Mouse (Mus musculus) C2C12 (cell line): ENCODE data around the gene Ndufaf2. TPM values are rescaled to one million over a fixed set of nuclear protein-coding genes. Genes with fewer than 3 reads are reported as not detected.

Experiments
- H3K27me3 ChIP-seq: one replicate; pipeline ENCODE4 v1.6.1; 2011; ENCODE audit not compliant: control insufficient read depth, insufficient read depth, insufficient read length
- H3K36me3 ChIP-seq: one replicate; pipeline ENCODE4 v1.6.1; 2011; ENCODE audit not compliant: control insufficient read depth, insufficient read depth
- H3K4me3 ChIP-seq: one replicate; pipeline ENCODE4 v1.5.1; 2011; ENCODE audit warnings: mild to moderate bottlenecking, control low read depth; ENCODE audit not compliant: poor library complexity, insufficient read depth, severe bottlenecking
- H3K79me2 ChIP-seq: one replicate; pipeline ENCODE4 v1.6.1; 2011; ENCODE audit not compliant: control insufficient read depth, insufficient read depth
- H3K79me3 ChIP-seq: one replicate; pipeline ENCODE4 v1.6.1; 2011; ENCODE audit warnings: low read depth, control low read depth
- H3ac ChIP-seq: one replicate; pipeline ENCODE3; 2011; ENCODE audit warnings: low read depth; ENCODE audit not compliant: control insufficient read depth, insufficient read length
- CEBPB ChIP-seq: IDR thresholded peaks from one replicate; pipeline ENCODE4 v1.6.1; 2011; ENCODE audit warnings: low read depth, mild to moderate bottlenecking, control low read depth, moderate library complexity
- CTCF ChIP-seq: IDR thresholded peaks from one replicate; pipeline ENCODE4 v1.5.1; 2011; ENCODE audit not compliant: control insufficient read depth, insufficient read depth, insufficient read length
- FOSL1 ChIP-seq: IDR thresholded peaks from one replicate; pipeline ENCODE4 v1.8.0; 2011; ENCODE audit warnings: mild to moderate bottlenecking, low read length; ENCODE audit not compliant: poor library complexity, insufficient read depth, severe bottlenecking
- MAX ChIP-seq: IDR thresholded peaks from one replicate; pipeline ENCODE4 v1.6.1; 2011; ENCODE audit warnings: mild to moderate bottlenecking, control low read depth
- MYOD1 ChIP-seq: IDR thresholded peaks from one replicate; pipeline ENCODE4 v1.6.1; 2011; ENCODE audit warnings: low read depth; ENCODE audit not compliant: control insufficient read depth, insufficient read length
- MYOG ChIP-seq: IDR thresholded peaks from one replicate; pipeline ENCODE4 v1.6.1; 2011; ENCODE audit not compliant: control insufficient read depth, insufficient read length; ENCODE audit errors: extremely low read depth
- USF1 ChIP-seq: IDR thresholded peaks from one replicate; pipeline ENCODE4 v1.6.1; 2011; ENCODE audit warnings: low read depth, mild to moderate bottlenecking, control low read depth, moderate library complexity
- polyA plus RNA-seq: library from polyadenylated mRNA; unstranded; fragments of >200 nt; fragmentation: generic; extraction: Trizol; gene quantifications from one replicate; pipeline ENCODE4 v1.2.1, GENCODE M21; 2012; ENCODE audit warnings: missing spikeins

The Ndufaf2 gene
- polyA plus RNA-seq, 1 experiment = 40.2 TPM

GRCm38 (mm10) chr13:108187994-108188393 is 29.6 kb upstream of the Ndufaf2 start:
- peak; percentile 33 for TF ChIP-seq MYOD1
- TF ChIP-seq USF1 = no peak
- no peak overlapping the region for H3ac ChIP-seq
- H3K27me3 ChIP-seq = no peaks in the 10 kb centered on the region

GRCm38 (mm10) chr13:108185530-108185929 is 27.1 kb upstream of the Ndufaf2 start:
- H3K36me3 ChIP-seq = peaks cover 56% of the 10 kb centered on the region
- H3ac ChIP-seq = no peak overlapping the region
- H3K79me3 ChIP-seq = peaks cover 2% of the 10 kb centered on the region
- H3K4me3 ChIP-seq = no peak overlapping the region
- no peaks in the 10 kb centered on the region for H3K79me2 ChIP-seq
- no peaks in the 10 kb centered on the region for H3K27me3 ChIP-seq
- TF ChIP-seq MYOD1 = no peak
- TF ChIP-seq CEBPB = no peak
- TF ChIP-seq FOSL1 = no peak
- TF ChIP-seq USF1 = no peak
- TF ChIP-seq MAX = no peak
- TF ChIP-seq MYOG = no peak
- TF ChIP-seq CTCF = no peak

More at GRCm38 (mm10) chr13:108187994-108188393, 29.6 kb upstream of the Ndufaf2 start:
- Histone ChIP-seq H3K79me2 (no peaks in the 10 kb centered on the region), H3K36me3 (peaks cover 33% of the 10 kb centered on the region), H3K79me3 (peaks cover 2% of the 10 kb centered on the region), H3K4me3 (no peak overlapping the region)

- H3K36me3 ChIP-seq = peaks cover 61% of the 10 kb centered on the region
- TF ChIP-seq CEBPB (no peak), FOSL1 (no peak), MAX (no peak)
- H3ac ChIP-seq = no peak overlapping the region
- no peaks in the 10 kb centered on the region for H3K27me3 ChIP-seq
- H3K4me3 ChIP-seq = no peak overlapping the region
- peaks cover 2% of the 10 kb centered on the region for H3K79me3 ChIP-seq
- no peaks in the 10 kb centered on the region for H3K79me2 ChIP-seq
Observed at GRCm38 (mm10) chr13:108184743-108185255, 26.4 kb upstream of the Ndufaf2 start.

GRCm38 (mm10) chr13:108180821-108181220 is 22.4 kb upstream of the Ndufaf2 start:
- Histone ChIP-seq H3K79me2 (no peaks in the 10 kb centered on the region), H3ac (no peak overlapping the region), H3K4me3 (no peak overlapping the region), H3K27me3 (no peaks in the 10 kb centered on the region), H3K79me3 (no peaks in the 10 kb centered on the region), H3K36me3 (peaks cover 77% of the 10 kb centered on the region)
- TF ChIP-seq CTCF (no peak), CEBPB (no peak), MAX (no peak), MYOG (no peak), FOSL1 (no peak)

- no peak overlapping the region for H3K4me3 ChIP-seq
- H3K79me2 ChIP-seq = no peaks in the 10 kb centered on the region
- TF ChIP-seq MYOG (no peak), MYOD1 (no peak), CTCF (no peak), FOSL1 (no peak), USF1 (no peak), MAX (no peak), CEBPB (no peak)
- H3K27me3 ChIP-seq = no peaks in the 10 kb centered on the region
- peaks cover 74% of the 10 kb centered on the region for H3K36me3 ChIP-seq
- H3ac ChIP-seq = no peak overlapping the region
- H3K79me3 ChIP-seq = no peaks in the 10 kb centered on the region
Observed at GRCm38 (mm10) chr13:108179618-108180017, 21.2 kb upstream of the Ndufaf2 start.

- H3K79me3 ChIP-seq = peaks cover 3% of the 10 kb centered on the region
- H3ac ChIP-seq = no peak overlapping the region
- H3K27me3 ChIP-seq = no peaks in the 10 kb centered on the region
- no peaks in the 10 kb centered on the region for H3K79me2 ChIP-seq
- peaks cover 35% of the 10 kb centered on the region for H3K36me3 ChIP-seq
- TF ChIP-seq CEBPB = no peak
- no peak for TF ChIP-seq MYOG
- TF ChIP-seq MYOD1 = no peak
- TF ChIP-seq MAX = no peak
- no peak for TF ChIP-seq USF1
- TF ChIP-seq CTCF = no peak
- no peak for TF ChIP-seq FOSL1
- no peak overlapping the region for H3K4me3 ChIP-seq
Observed at GRCm38 (mm10) chr13:108170511-108170910, 12.1 kb upstream of the Ndufaf2 start.
